Comparison of ENCODE assay signal across 8 mouse cellular contexts in the genomic region with DNA sequence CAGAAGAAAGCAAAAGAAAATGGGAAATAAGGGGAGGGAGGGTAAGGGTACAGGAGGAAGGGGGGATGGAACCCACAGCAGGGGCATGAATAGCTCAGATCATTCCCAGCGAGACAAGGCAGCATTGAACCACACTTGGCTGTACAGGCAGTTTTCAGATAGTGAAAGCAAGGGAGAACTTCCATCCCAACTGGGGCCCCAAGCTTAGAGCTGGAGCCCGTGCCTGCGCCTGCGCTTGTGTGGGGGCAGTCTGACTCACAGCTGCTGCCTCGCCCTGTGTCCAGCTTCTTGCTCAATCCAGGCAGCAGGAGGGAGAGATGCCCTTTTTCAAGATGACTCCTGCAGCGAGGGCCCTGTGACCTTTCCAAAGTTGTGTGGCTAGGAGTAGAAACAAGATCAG.
DNase-seq lines count a peak whose midpoint lies in the region; ATAC-seq and TF ChIP-seq lines count a peak whose summit lies in the region.

No protein-coding gene starts in this region.

- WGBS in forebrain, postnatal 0 days, result 12% methylated on average over 6 of the region's 6 CpGs

- H3K27ac ChIP-seq in forebrain, postnatal 0 days (ENCODE audit: low read depth, low read length), result no peak overlapping the region

- peak; percentile 38 to 52 for DNase-seq in cerebellum, postnatal 25 days
- no peak for DNase-seq in cerebellum, adult 11 months
- DNase-seq in adrenal gland, adult 18-20 months (ENCODE audit: low spot score in 2 of 2), result peak; percentile 49 to 64
- DNase-seq in forebrain, postnatal 0 days, result no peak
- peak; percentile 60 for DNase-seq in heart, postnatal 4 days
- peak; percentile 41 for DNase-seq in lung, postnatal 10 days
- peak; percentile 33 for DNase-seq in telencephalon, adult 2 months (ENCODE audit: low read depth, low spot score)
- no peak for DNase-seq in cerebellum, adult 8-10 months

- TF ChIP-seq CTCF in forebrain, postnatal 0 days (IDR thresholded peaks at IDR 0.05; ENCODE audit: low read depth), result no peak

- ATAC-seq in forebrain, postnatal 0 days, result peak; percentile 42

- H3K27me3 ChIP-seq in forebrain, postnatal 0 days (ENCODE audit: insufficient read depth, low read length), result no peaks in the 10 kb centered on the region

- H3K4me3 ChIP-seq in forebrain, postnatal 0 days (ENCODE audit: low read depth, low read length), result no peak overlapping the region

- H3K36me3 ChIP-seq in forebrain, postnatal 0 days (ENCODE audit: insufficient read depth), result no peaks in the 10 kb centered on the region

- H3K4me2 ChIP-seq in forebrain, postnatal 0 days (ENCODE audit: low read depth), result no peak overlapping the region

- H3K9me3 ChIP-seq in forebrain, postnatal 0 days (ENCODE audit: low read length), result no peaks in the 10 kb centered on the region

- no peaks in the 10 kb centered on the region for H3K4me1 ChIP-seq in forebrain, postnatal 0 days (ENCODE audit: insufficient read depth)

- no peak overlapping the region for H3K9ac ChIP-seq in forebrain, postnatal 0 days

Comparison
In these comparisons a context has a peak if more than half of its experiments do, and no peak if none do; other contexts are left out.
1. DNase-seq: peak in cerebellum, postnatal 25 days (2 of 2), adrenal gland, adult 18-20 months (2 of 2), heart, postnatal 4 days (single experiment), lung, postnatal 10 days (single experiment) and telencephalon, adult 2 months (single experiment); none in cerebellum, adult 11 months (single experiment), forebrain, postnatal 0 days (single experiment) and cerebellum, adult 8-10 months (single experiment).